Mouse (Mus musculus) heart, adult 2 months (tissue): ENCODE measurements around the gene Cpsf6.

Experiments used
- CTCF ChIP-seq: fragments of 200-600 bp; IDR thresholded peaks from 2 replicates; pipeline ENCODE4 v1.8.1; 2022; ENCODE audit warnings: antibody characterized with exemption, mild to moderate bottlenecking, moderate library complexity
- EP300 ChIP-seq: fragments of 200-500 bp; IDR thresholded peaks from 2 replicates; pipeline ENCODE4 v1.6.1; 2011; ENCODE audit warnings: low read depth, low read length, control low read depth; ENCODE audit not compliant: insufficient read depth
- POLR2A ChIP-seq: fragments of 200-500 bp; IDR thresholded peaks from 2 replicates; pipeline ENCODE4 v1.6.1; 2011; ENCODE audit warnings: mild to moderate bottlenecking, low read depth, low read length, control low read depth; ENCODE audit not compliant: insufficient read depth

DNA sequence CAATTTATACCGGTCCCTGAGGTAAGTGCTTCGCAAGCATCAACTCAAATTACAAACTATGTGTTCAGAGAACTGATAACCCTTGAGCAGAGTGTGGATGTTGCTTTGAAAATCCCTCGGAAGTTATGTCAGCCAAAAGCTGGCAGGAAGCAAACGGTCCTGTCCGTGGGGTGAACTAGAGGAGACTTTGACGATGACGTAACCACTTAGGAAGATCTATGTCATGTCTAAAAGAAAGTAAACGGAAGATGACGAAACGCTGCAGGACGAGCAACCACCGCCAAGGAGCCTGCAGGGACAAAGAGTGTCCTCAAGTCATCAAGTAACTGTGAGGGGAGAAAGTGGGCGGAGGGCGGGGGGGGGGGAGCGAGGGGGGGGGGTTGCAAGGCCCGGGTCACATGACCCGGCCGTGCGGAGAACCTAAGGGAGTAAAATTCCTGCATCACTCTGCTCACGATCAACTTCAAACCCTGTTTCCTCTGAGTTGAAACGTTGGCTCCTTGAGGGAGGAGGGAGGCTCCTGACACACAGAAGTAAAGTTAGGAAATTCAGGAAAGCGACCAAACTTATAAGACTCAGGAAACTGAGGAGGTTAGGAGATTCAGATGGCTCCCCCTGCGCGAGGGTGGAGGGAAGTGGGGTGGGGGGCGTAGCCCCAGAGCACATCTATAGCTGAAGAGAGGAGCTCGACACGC lies 13.5 kb upstream of the Cpsf6 start:
- no peak for TF ChIP-seq POLR2A
- TF ChIP-seq CTCF = no peak
- no peak for TF ChIP-seq EP300
